Mouse (Mus musculus): ENCODE measurements at regions not wholly inside any gene's neighbourhood (a gene's known extent, or its start where the extent isn't known, plus 50 kb on each side); places are given as distances from the start of the nearest gene placed in this dataset.

DNA sequence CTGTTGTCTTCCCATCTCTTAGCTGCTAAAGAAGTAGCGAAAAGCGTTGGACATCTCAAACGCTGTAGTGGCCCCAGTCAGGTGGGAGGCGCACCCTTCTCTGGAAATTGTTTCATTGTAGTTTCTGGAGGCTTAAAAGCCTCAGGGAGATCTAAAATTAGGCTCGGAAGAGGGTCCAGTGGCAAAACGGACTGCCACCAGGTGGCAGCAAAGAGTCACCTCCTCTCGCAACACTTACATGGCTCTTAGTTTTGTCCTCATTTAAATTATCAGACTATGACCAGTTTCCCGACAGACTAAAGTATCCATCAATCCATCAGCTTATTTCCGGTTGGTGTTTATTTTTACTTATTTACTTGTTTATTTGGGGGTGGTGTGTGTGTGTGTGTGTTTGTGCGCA is 81.6 kb upstream of the Cntn1 start:
- TF ChIP-seq CTCF (conservative IDR thresholded peaks at IDR 0.05; ENCODE audit: low read length) = peak; percentile 80
- no peak for TF ChIP-seq POU5F1 (IDR thresholded peaks at IDR 0.05; ENCODE audit: borderline replicate concordance, low read length)
